Mouse (Mus musculus): ENCODE measurements at regions not wholly inside any gene's neighbourhood (a gene's known extent, or its start where the extent isn't known, plus 50 kb on each side); places are given as distances from the start of the nearest gene placed in this dataset.
"Not testable (repeated sequence)": the region's sequence is repeated elsewhere in the genome, so short reads cannot be mapped to it uniquely, and the experiment has no call there.

DNA sequence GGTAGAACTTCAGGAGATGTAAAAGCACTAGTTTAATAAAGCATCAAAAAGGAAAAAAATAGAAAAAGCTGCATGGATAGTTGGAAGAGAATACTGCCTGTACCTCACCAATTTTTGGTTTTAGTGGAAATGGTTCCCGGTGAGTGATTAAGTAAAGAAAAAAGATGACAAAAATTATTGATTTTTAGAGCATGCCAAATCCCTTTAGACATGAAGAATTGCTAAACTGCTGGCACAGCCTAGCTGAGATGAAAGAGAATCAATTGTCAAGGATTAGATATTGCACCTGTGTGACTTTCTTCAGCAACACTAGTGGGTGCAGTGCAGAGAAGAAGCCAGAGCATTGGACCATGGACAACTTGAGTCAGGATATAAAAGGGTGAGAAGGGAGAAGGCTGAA is 348.7 kb upstream of the Cpeb2 start:
- DNase-seq (ENCODE audit: low read depth, low spot score) = no peak

GRCm38 (mm10) chr5:42891890-42892289 is 341.1 kb upstream of the Cpeb2 start:
- DNase-seq (ENCODE audit: low read depth, low spot score) = no peak

DNA sequence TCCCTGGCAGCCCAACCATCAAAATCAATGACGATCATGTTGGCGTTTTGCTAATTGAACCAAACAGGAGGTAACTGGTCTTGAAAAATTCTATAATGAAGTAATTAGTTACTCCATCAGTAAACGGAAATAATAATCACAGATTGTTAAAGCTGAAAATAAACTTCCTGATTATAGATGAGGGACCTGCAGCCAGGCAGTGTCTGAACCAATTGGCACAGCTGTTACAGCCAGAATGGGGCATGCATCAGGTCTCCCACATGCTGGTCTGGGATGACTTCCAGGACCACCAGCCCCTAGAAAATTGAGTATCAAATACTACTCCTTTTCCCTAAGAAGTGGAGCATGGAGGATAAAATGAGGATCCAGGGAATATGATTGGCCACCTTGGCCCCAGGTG is 326.8 kb upstream of the Cpeb2 start:
- no peak for DNase-seq (ENCODE audit: low read depth, low spot score)

DNA sequence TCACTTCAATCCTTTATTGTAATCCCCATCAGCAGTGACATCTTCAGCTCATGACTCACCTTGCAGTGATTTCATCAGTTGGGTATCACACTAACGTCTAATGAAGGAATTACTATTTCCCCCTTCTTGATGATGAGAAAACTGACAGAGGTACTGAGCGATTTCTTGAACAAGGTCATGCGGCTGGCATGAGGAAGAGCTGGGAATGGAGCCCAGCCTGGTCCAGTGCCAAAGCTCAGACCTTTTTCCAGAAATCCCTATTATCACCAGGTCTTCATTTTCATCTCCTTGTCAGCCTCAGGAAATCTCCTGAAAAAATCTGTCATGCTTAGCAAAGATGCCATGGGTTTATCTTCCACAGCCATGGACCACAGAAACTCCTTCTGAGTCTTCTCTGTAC is 313.6 kb upstream of the Cpeb2 start:
- no peak for DNase-seq (ENCODE audit: low read depth, low spot score)

DNA sequence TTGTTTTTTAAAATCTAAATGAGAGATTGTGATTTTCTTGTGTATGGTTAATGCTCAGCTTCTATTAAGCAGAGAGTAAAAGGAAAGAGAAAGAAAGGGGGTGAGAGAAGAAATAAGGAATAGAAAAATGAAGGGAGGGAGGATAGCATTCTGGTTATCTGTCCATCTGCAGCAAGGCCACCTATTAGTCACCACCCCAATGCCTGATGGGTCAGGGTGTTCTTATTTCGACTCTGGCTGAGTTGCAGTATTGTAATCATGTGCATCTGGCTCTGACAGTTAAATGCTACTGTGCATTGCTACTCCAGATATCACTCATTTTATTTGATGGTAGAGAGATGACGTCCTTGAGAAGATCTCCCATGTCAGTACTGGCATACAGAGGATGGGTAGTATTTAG is 300.9 kb upstream of the Cpeb2 start:
- DNase-seq (ENCODE audit: low read depth, low spot score) = no peak

DNA sequence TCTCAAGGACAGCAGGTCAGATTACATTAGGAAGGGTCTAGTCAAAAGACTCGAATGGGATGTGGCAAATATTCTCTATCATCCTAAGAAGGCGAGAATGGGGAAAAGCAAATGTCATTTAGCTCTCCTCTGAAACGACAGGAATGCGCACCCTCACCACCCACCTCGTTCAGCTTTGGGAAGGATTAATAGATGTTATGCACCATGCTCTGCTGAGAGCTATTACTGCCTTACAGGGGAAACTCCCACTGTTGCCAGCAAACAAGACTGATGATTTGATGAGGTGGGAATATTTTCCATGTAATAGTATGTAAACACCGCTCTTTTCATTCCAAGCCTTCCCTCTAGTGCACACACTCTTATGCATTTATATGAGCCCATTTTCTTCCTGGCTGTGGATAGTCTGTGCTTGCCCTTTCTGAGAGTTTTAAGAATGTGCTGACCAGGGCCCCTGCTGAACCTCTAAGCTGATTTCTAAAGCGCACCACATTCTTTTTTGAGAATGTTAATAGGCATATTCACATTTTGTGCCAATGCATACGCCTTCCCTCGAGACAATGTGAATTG is 273.6 kb upstream of the Cpeb2 start:
- DNase-seq (ENCODE audit: low read depth, low spot score) = no peak

GRCm38 (mm10) chr5:42966952-42967351 is 266.0 kb upstream of the Cpeb2 start:
- not testable (repeated sequence) for DNase-seq (ENCODE audit: low read depth, low spot score)

DNA sequence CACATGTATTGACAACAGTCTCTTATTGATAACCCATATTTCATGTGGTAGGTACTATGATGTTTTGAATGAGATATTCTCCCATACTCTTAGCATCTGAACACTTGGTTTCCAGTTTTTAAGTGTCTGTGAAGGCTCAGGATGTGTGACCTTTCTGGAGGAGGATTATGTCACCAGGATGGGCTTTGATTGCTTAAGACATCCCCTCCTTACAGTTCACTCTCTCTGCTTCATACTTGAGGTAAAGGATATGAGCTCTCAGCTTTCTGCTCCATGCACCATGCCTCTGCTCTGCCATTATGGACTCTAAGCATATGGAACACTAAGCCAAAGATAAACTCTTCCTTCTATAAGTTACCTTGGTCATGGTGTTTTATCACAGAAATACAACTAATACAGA is 263.8 kb upstream of the Cpeb2 start:
- DNase-seq (ENCODE audit: low read depth, low spot score) = no peak

DNA sequence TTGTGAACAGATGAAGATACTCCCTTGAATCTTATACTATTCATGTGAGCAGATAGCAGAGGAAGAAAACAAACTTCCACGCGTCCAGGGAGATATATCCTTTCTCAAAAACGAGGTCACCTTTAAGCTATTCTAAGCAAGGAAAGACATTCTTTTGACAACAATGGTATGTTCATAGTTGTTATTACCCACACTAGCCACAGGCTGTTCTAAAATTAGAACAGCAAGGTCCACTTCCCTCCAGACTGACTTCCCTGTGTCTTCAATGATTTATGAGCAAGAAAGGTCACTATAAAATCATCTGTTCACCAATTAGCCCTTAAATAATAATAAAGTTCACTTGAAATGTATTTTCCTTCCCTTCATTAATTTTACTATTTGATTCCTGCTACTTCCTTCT is 263.3 kb upstream of the Cpeb2 start:
- DNase-seq (ENCODE audit: low read depth, low spot score) = no peak

DNA sequence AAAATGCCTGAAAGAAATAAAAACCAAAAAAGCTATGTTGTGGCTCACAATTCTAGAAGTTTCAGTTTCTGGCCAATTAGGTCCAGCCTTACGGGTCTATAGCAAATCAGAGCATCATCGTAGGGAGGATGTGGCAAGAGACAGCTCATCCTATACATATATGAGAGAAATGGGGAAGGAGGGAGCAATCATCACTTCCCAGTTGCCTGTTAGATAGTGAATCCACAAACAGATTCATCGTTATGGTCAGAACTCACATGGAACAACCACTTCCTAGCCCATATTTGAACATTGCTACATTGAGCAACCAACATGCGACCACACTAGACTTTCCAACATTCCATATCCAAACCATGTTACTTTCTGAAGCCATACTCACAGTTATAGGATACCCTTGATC is 255.9 kb upstream of the Cpeb2 start:
- no peak for DNase-seq (ENCODE audit: low read depth, low spot score)

GRCm38 (mm10) chr5:42980946-42981650 is 251.9 kb upstream of the Cpeb2 start:
- no peak for DNase-seq (ENCODE audit: low read depth, low spot score)

GRCm38 (mm10) chr5:42986203-42986602 is 246.8 kb upstream of the Cpeb2 start:
- no peak for DNase-seq (ENCODE audit: low read depth, low spot score)

DNA sequence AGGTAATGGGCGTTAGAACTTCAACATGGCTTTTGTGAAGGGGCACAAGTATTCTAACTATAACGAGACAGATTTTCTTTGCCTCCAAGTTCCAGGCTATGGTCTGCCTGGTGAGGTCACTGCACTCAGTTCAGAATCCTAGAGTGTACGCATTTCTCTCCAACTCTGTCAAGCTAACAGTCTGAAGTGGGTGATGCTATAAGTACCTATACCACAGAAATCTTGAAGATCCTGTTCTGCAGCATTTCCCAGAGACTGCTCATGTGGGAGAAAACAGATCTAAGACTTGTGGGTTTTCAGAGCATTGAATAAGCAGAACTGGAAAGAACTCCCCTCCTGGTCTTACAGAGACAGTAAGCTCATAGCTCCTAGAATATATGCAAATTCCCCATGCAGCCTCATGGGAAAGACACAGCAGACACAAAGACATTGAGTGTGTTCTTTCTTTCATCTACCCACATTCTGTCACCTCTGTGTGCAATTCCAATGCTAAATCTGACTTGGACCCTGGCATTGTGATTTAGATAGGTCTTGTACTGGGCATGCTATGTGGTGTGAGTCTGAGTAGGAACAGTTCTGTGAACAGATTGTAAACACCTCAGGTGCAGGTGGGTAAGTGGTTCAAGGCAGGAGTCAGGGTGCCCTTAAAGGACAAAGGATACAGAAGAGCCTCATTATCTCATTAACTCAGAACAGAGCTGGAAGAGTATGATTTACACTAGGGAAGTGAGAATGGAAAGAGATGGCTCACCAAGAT is 245.1 kb upstream of the Cpeb2 start:
- DNase-seq (ENCODE audit: low read depth, low spot score) = peak; percentile 2

DNA sequence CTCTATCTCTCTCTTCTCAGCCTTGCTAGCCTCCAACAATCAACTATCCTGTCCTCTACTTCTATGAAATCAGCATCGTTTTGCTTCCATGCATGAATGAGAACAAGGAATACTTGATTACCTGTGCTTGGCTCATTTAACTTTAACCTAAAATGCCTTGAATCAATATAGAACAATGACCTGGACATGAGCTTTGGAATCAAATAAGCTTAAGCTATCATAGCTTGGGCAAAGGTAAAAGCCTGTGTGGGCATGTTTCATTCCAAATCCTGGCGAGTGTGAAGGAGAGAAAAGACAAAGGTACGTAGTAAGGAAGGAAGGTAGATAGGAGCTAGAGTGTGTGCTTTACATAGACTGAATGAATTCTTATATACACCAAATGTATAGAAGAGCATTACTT is 243.7 kb upstream of the Cpeb2 start:
- no peak for DNase-seq (ENCODE audit: low read depth, low spot score)

- DNase-seq (ENCODE audit: low read depth, low spot score) = no peak
These were observed 208.9 kb upstream of the Cpeb2 start for GRCm38 (mm10) chr5:43024006-43024593.

DNA sequence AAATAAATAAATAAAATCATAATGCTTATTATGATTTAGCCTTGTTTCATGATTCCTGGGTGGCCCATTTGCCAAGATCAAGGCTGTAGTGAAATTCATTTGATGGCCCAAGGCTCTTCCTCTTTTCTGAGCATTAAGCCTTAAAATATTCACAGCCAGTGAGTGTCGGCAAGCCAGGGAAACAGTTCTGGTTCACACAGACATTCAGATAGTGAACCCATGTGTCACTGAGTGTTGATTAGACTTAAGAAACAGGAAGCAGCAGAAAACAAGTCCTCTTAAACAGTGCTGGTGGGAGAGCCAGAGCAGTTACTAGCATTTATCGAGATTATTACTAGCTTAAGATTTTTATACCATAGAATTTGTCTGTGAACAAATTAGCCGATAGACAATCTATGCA is 201.7 kb upstream of the Cpeb2 start:
- no peak for DNase-seq (ENCODE audit: low read depth, low spot score)

GRCm38 (mm10) chr5:43031916-43032315 is 201.1 kb upstream of the Cpeb2 start:
- DNase-seq (ENCODE audit: low read depth, low spot score) = no peak

DNA sequence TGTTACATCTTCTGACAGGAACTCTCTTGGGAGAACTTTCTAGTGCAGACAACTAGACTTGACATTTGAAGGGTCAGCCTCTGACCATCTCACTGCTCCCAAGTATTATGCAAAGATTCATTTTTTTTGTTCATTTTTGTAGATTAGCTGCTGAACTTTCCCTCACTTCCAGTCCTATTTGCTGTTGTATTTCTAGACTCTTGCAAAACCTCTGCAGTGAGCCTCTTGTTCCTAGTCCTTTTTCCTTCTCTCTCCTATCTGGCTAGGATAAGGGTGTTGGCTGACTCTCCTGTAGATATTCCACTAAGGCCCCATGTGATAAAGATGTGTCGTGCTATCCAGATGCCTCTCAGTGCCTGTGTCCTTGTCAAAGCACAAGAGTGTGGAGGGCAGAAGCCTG is 198.5 kb upstream of the Cpeb2 start:
- no peak for DNase-seq (ENCODE audit: low read depth, low spot score)

- no peak for DNase-seq (ENCODE audit: low read depth, low spot score)
These were observed 195.4 kb upstream of the Cpeb2 start for GRCm38 (mm10) chr5:43037592-43037991.

- DNase-seq (ENCODE audit: low read depth, low spot score) = no peak
These were observed 193.4 kb upstream of the Cpeb2 start for GRCm38 (mm10) chr5:43039525-43039924.

- no peak for DNase-seq (ENCODE audit: low read depth, low spot score)
These were observed 190.4 kb upstream of the Cpeb2 start for GRCm38 (mm10) chr5:43042585-43042984.

DNA sequence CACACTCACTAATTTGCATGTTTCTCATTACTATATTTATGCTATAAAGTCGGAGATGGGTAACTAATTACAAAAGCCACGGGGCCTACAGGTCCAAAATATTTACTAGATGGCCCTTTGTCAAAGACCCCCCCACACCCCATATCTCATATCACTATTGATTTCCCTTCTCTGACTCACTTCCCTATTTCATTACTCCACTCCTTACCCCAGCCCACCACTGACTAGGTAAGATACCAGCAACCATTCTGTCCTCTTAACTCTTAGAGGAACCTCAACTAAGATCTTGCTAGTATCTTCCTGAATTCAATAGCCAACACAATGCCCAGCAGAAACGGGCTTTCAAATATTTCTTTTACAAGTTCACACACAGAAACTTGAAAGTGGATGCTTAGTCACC is 187.1 kb upstream of the Cpeb2 start:
- DNase-seq (ENCODE audit: low read depth, low spot score) = no peak

DNA sequence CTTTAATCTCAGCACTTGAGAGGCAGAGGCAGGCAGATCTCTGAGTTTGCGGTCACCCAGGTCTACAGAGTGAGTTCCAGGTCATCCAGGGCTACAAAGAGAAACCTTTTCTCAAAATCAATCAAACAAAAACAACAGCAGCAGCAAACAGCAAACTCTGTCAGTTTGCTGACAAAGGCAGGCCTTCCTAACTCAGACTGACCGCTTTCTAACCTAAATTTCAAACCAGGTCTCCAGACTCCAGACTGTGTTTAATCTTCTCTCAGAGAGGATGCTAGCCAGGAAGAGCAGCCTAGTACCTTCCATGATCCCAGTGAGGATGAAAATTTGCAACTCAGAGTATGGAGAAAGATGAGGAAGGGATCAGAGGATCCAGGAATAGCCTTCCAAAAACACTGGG is 185.7 kb upstream of the Cpeb2 start:
- no peak for DNase-seq (ENCODE audit: low read depth, low spot score)
